Mouse (Mus musculus) lung, adult 2 months (tissue): Measurements from ENCODE around the gene Dpp6. TPM values are rescaled to one million over a fixed set of nuclear protein-coding genes. Genes with fewer than 3 reads are reported as not detected.

Experiments
- DNase-seq: peaks from one replicate; pipeline ENCODE4 v3.0.0; 2022
- H3K4me1 ChIP-seq: fragments of 200-500 bp; 2 replicates; pipeline ENCODE4 v1.6.1; 2011; ENCODE audit warnings: low read length; ENCODE audit not compliant: control insufficient read depth, insufficient read depth
- H3K4me3 ChIP-seq: fragments of 200-500 bp; replicated peaks from 2 replicates; pipeline ENCODE3; 2011; ENCODE audit warnings: low read depth, mild to moderate bottlenecking, control low read depth, low read length; ENCODE audit errors: extremely low read depth
- CTCF ChIP-seq: fragments of 200-500 bp; IDR thresholded peaks from 2 replicates; pipeline ENCODE4 v1.5.1; 2011; ENCODE audit warnings: mild to moderate bottlenecking, low read length, control low read depth; ENCODE audit not compliant: insufficient read depth
- POLR2A ChIP-seq: fragments of 200-500 bp; IDR thresholded peaks from 2 replicates; pipeline ENCODE4 v1.6.1; 2011; ENCODE audit warnings: low read depth, mild to moderate bottlenecking, control low read depth, low read length, borderline replicate concordance; ENCODE audit errors: extremely low read depth
- WGBS: fragments of 180-500 bp; shearing (Covaris S2); methylation state at CpG from one replicate; pipeline ENCODE4 v1.1.7; 2018; 5-methylcytosine and 5-hydroxymethylcytosine counted together
- polyA plus RNA-seq: library from polyadenylated mRNA; depleted of rRNA; stranded (reverse); fragments of >200 nt; gene quantifications from 2 replicates; pipeline ENCODE4 v1.2.3, GENCODE M21; 2012; rRNA removed

Gene Dpp6
- 0.40 and 0.49 TPM in 2 replicates for polyA plus RNA-seq

DNA sequence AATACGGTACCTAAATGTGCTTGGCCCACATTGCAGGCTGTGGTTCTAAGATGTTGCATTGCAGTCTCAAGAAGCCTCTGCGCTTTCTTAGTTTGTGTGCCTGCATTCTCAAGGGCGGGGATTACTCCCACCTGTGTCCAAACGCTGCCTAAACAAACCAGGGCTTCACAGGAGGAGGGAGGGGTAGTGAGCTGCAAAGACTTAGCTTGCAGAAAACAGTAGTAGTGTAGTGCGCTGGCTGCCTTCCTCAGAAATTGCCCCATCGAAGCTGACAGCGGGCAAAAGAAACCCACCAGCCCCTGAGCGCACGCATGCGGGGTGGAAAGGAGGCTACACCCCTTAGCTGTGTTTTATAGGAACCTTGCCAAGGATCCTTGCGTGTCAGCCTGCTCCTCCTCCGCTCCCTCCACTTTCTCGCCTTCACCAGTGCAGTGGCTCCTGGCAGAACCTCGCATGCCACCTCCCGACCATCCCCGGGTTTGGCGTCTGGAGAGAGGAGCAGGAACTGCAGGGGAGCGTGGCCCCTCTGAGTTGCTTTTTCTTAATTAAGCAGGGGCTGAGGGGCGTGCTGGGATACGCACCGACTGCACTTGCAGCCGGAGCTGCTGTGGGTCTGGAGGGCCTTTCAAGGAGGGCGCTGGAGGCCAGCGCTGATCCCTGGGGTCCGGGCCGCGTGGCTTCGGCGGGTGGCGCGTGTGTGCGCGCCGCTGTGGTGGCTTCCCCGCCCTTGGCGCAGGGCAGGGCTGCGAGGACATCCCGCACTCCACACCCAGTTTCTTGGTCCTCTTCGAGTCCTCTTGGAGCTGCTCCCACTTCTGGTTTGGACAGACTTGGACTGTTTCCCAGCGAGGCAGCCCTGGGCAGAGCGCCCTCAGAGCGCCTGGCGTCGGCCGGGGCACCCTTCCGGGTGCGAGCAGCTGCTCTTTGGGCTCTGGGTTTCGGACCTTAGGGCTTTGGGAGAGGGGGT is at the start of gene Dpp6:
Gene Dpp6 (plus strand): TSS at position 229 of the 967 bp plus-strand sequence.
- no peak for TF ChIP-seq CTCF
- no peak for TF ChIP-seq POLR2A
- no peaks in the 10 kb centered on the region for H3K4me1 ChIP-seq
- no peak within 1 kb of the TSS for H3K4me3 ChIP-seq
- WGBS, result 6% methylated on average over 47 of the region's 48 CpGs
- no peak for DNase-seq

DNA sequence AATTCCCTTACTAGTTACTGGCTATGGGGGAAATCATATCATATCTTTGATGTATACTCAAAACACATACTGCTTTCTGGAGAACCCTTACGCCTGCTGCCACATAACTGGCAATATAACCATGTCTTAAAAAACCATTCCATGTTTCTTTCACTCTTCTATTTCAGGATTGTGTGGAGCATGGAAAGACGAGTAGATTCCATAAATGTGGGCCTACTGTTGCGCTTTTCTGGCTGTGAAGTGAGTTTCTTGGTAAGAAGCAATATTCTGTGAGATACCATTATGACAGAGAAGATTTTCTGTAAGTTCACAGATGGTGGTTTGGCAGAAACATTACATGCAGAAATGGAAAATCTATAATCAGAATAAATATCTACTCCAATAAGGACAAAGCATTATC is 33.0 kb upstream of the Dpp6 start:
- H3K4me1 ChIP-seq, result no peaks in the 10 kb centered on the region
- WGBS, result 57% methylated on average over 3 of the region's 3 CpGs
- no peak overlapping the region for H3K4me3 ChIP-seq
- TF ChIP-seq POLR2A, result no peak
- TF ChIP-seq CTCF, result no peak
- DNase-seq, result no peak

DNA sequence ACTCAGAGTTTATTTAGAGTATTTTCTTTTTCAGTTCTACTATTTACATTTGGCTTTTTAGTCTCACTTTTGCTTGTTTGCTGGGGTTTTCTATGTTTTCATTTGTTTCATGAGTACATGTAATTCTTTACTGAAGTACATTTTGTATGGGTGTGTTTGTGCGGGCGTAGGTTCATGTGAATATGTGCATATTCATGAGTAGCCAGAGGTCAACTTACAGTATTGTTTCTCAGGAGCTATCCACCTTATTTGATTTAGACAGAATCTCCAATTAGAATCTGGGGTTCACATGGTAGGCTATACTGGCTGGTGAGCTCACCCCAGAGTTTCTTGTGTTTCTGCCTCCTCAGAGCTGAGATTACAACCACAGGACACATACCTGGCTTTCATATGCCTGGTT is 21.5 kb upstream of the Dpp6 start:
- no peaks in the 10 kb centered on the region for H3K4me1 ChIP-seq
- TF ChIP-seq CTCF (no peak), POLR2A (no peak)
- H3K4me3 ChIP-seq, result no peak overlapping the region
- no peak for DNase-seq
- WGBS, result 91% methylated on average over 2 of the region's 2 CpGs

DNA sequence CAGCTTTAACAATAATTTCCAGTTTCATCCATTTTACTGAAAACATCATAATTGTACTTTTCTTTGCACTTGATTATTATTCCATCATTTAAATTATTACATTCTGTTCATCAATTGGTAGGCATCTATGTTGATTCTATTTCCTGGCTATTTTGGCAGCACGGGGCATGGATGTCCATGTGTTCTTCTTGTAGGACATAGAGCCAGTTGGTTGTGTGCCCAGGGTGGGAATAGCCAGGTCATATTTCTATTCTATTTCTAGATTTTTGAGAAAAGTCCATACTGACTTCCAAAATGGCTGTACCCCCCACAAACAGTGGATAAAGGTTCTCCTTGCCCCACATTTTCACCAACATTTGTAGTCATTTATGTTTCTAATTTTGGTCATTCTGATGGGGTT is 19.0 kb downstream of the Dpp6 start:
- H3K4me1 ChIP-seq, result no peaks in the 10 kb centered on the region
- H3K4me3 ChIP-seq, result no peak overlapping the region
- DNase-seq, result no peak
- 80% methylated on average over 1 of the region's 1 CpGs for WGBS
- TF ChIP-seq POLR2A (no peak), CTCF (no peak)

DNA sequence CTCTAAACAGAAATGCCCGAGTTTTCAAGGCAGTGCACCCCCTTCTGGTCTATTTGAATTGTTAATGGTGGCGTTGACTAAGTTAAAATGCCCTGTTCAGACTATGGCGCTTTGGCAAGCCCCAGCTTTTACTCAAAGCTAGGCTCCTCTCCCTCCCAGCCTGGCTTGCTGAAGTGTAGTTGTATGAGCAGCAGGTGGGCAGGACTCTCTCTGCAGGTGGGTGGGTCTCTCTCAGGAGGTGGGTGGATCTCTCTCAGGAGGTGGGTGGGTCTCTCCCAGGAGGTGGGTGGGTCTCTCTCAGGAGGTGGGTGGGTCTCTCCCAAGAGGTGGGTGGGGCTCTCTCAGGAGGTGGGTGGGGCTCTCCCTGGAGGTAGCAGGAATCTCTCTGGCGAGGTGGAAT is 24.1 kb downstream of the Dpp6 start:
- no peak for TF ChIP-seq POLR2A
- TF ChIP-seq CTCF, result no peak
- Histone ChIP-seq H3K4me3 (no peak overlapping the region), H3K4me1 (no peaks in the 10 kb centered on the region)
- no peak for DNase-seq
- 34% methylated on average over 4 of the region's 4 CpGs for WGBS

DNA sequence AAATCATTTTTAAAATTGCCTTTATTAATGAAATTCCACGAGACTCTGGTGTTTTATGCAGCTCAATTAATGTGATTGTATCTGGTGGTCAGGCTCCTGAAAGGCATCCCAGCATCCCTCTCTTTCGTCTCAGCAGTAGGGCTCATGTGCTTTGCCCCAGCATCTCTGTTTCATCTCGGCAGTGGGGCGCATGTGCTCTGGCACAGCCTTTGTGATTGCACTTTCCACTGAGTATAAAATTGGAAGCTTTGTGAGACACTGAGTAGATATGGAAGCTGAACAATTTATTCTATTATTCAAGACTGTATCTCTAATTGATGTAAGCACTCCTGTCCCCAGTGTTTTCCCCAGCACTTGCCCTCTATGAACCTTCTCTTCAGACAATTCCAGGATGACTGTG is 37.7 kb downstream of the Dpp6 start:
- Histone ChIP-seq H3K4me1 (no peaks in the 10 kb centered on the region), H3K4me3 (no peak overlapping the region)
- no peak for DNase-seq
- 67% methylated on average over 4 of the region's 4 CpGs for WGBS
- no peak for TF ChIP-seq CTCF
- no peak for TF ChIP-seq POLR2A

DNA sequence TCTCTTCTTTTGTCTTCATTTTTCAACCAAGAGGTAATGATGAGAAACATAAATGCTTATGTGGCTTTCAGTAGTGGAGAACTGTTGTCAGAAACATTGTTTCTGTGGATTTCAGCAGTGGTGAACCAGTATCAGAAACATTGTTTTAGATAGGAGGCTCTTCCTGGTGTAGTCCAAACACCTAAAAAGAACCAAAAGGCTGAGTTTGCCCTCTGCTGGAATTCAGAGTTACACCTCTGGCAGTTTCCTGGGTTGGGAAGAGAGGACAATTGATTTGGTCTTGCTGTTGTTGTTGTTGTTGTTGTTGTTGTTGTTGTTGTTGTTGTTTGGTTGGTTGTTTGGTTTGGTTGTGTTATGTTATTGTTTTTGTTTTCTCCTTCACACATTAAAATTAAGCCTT is 58.4 kb downstream of the Dpp6 start:
- TF ChIP-seq CTCF (no peak), POLR2A (no peak)
- no peak overlapping the region for H3K4me3 ChIP-seq
- no peaks in the 10 kb centered on the region for H3K4me1 ChIP-seq
- no peak for DNase-seq

DNA sequence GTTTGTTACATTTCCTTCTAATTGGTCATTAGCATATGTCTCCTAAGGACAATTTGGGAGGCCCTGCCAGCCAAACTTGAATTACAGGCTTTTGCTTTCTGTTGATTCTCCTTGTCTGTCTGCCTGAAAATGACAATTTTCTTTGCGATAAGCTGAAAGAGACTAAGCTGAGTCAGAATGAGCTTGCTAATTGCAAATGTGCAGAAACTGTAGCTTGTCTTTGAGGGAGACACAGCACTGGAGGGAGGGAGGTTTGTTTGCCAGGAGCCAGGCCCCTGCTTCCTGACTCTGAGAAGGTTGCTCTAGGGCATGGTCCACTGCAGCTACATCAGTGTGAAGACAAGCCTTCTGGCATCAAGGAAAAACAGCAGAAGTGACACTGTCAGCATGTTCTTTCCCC is 70.5 kb downstream of the Dpp6 start:
- Histone ChIP-seq H3K4me3 (no peak overlapping the region), H3K4me1 (no peaks in the 10 kb centered on the region)
- DNase-seq, result no peak
- WGBS, result 88% methylated on average over 1 of the region's 1 CpGs
- no peak for TF ChIP-seq CTCF
- TF ChIP-seq POLR2A, result no peak

DNA sequence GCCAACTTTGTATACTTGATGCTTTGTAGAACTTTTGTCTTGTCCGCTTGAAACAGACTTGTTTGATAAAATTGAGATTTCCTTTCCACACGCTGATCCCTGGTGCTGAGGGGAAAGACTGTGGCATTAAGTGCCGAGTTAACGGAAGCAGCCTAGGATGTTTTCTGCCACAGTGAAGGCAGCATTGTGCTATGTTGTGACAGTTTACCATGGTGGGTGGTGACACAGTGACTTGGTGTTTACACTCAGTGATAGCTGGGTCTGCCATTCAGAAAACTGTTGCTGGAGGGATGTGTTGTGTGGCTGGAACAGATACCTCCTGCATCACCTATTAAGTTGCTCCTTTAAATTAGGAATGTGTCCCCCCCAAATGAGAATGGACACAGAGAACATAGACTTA is 71.1 kb downstream of the Dpp6 start:
- Histone ChIP-seq H3K4me1 (no peaks in the 10 kb centered on the region), H3K4me3 (no peak overlapping the region)
- DNase-seq, result no peak
- TF ChIP-seq CTCF, result no peak
- TF ChIP-seq POLR2A, result no peak
- 63% methylated on average over 4 of the region's 4 CpGs for WGBS

DNA sequence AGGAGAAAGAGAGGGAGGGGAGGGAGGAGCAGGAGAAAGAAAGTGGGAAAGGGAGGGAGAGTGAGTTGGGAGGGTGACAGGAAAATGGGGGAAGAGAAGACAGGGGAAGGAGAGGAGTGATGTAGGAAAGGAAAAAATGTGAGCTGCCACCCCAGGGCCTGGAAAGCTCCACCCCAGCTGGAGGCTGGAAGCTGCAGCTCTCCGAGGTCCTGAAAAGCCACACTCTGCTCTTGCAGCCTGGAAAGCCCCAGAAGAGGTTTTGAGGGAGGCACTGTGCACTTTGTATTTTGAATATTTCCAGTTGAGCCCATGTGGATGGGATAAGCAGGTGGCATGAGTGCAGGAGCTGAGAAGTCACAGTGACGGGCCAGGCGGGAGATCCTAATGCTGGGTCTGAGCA is 77.3 kb downstream of the Dpp6 start:
- 22% methylated on average over 3 of the region's 3 CpGs for WGBS
- no peak for DNase-seq
- no peak for TF ChIP-seq CTCF
- no peak for TF ChIP-seq POLR2A
- no peak overlapping the region for H3K4me3 ChIP-seq
- no peaks in the 10 kb centered on the region for H3K4me1 ChIP-seq
